Mouse (Mus musculus) gastrocnemius, adult 2 months (tissue): ENCODE results near the gene Ptgis. TPM values are rescaled to one million over a fixed set of nuclear protein-coding genes. Genes with fewer than 3 reads are reported as not detected.
A peak's percentile ranks its signal among the peaks of the same experiment; 100 is the strongest.
"Not testable (repeated sequence)": the region's sequence is repeated elsewhere in the genome, so short reads cannot be mapped to it uniquely, and the experiment has no call there.

Source experiments
- DNase-seq: peaks from one replicate; pipeline ENCODE4 v3.0.0; 2022
- H3K27ac ChIP-seq: fragments of 200-600 bp; 2 replicates; pipeline ENCODE4 v1.8.1; 2022; ENCODE audit warnings: mild to moderate bottlenecking
- H3K4me3 ChIP-seq: fragments of 200-600 bp; 2 replicates; pipeline ENCODE4 v1.8.1; 2022; ENCODE audit warnings: mild to moderate bottlenecking, moderate library complexity
- CTCF ChIP-seq: fragments of 200-600 bp; IDR thresholded peaks from 2 replicates; pipeline ENCODE4 v1.8.1; 2022; ENCODE audit warnings: antibody characterized with exemption, mild to moderate bottlenecking, moderate library complexity
- intact Hi-C: fragments of 180-260 bp; cut with DNase I; formaldehyde crosslinking; loops from one replicate; pipeline ENCODE4 v1.15.1; 2025
- total RNA-seq, 2 experiments: library from RNA; stranded (reverse); gene quantifications; 2 replicates each; pipeline ENCODE4 v1.2.3; 2021

Gene Ptgis
- total RNA-seq, 2 experiments from 2014 or later, result 1.7 to 5.2 TPM

GRCm38 (mm10) chr2:167219154-167219775 lies 21.1 kb downstream of the Ptgis start:
- Histone ChIP-seq H3K27ac (no peak overlapping the region), H3K4me3 (no peak overlapping the region)
- DNase-seq, result peak; percentile 85
- peak; percentile 98 for TF ChIP-seq CTCF
- intact Hi-C loops, result loop anchor here (1.0 to 2.0 kb wide), 2 partner anchors 106 to 147 kb away; no protein-coding TSS in a partner anchor

GRCm38 (mm10) chr2:167213666-167214065 lies 26.7 kb downstream of the Ptgis start:
- intact Hi-C loops, result no loop called here
- Histone ChIP-seq H3K4me3 (no peak overlapping the region), H3K27ac (no peak overlapping the region)
- DNase-seq, result no peak
- no peak for TF ChIP-seq CTCF

GRCm38 (mm10) chr2:167213076-167213475 lies 27.3 kb downstream of the Ptgis start:
- TF ChIP-seq CTCF, result peak; percentile 13; the same call in 1 of the 2 replicates
- no peak for DNase-seq
- intact Hi-C loops, result no loop called here
- H3K27ac ChIP-seq, result no peak overlapping the region
- no peak overlapping the region for H3K4me3 ChIP-seq

GRCm38 (mm10) chr2:167212551-167212950 lies 27.9 kb downstream of the Ptgis start:
- TF ChIP-seq CTCF, result no peak
- no peak overlapping the region for H3K4me3 ChIP-seq
- intact Hi-C loops, result no loop called here
- no peak overlapping the region for H3K27ac ChIP-seq
- no peak for DNase-seq

- intact Hi-C loops, result no loop called here
- Histone ChIP-seq H3K27ac (no peak overlapping the region), H3K4me3 (no peak overlapping the region)
- DNase-seq, result no peak
- no peak for TF ChIP-seq CTCF
Measured at GRCm38 (mm10) chr2:167212089-167212488, 28.3 kb downstream of the Ptgis start.

GRCm38 (mm10) chr2:167209900-167210299 lies 30.5 kb downstream of the Ptgis start:
- no peak for TF ChIP-seq CTCF
- Histone ChIP-seq H3K4me3 (no peak overlapping the region), H3K27ac (no peak overlapping the region)
- intact Hi-C loops, result no loop called here
- no peak for DNase-seq

GRCm38 (mm10) chr2:167208984-167209383 lies 31.4 kb downstream of the Ptgis start:
- H3K27ac ChIP-seq, result no peak overlapping the region
- H3K4me3 ChIP-seq, result no peak overlapping the region
- TF ChIP-seq CTCF, result no peak
- no peak for DNase-seq
- intact Hi-C loops, result no loop called here

- no peak for TF ChIP-seq CTCF
- DNase-seq, result no peak
- H3K4me3 ChIP-seq, result no peak overlapping the region
- H3K27ac ChIP-seq, result no peak overlapping the region
- intact Hi-C loops, result no loop called here
Measured at GRCm38 (mm10) chr2:167205918-167206629, 34.3 kb downstream of the Ptgis start.

GRCm38 (mm10) chr2:167204686-167205085 lies 35.7 kb downstream of the Ptgis start:
- H3K27ac ChIP-seq, DNase-seq, intact Hi-C loops, H3K4me3 ChIP-seq: not testable (repeated sequence)

- Histone ChIP-seq H3K27ac (no peak overlapping the region), H3K4me3 (no peak overlapping the region)
- intact Hi-C loops, result no loop called here
- no peak for DNase-seq
- TF ChIP-seq CTCF, result peak; percentile 65
Measured at GRCm38 (mm10) chr2:167203505-167204166, 36.8 kb downstream of the Ptgis start.

- no peak overlapping the region for H3K4me3 ChIP-seq
- intact Hi-C loops, result no loop called here
- no peak for TF ChIP-seq CTCF
- H3K27ac ChIP-seq, result no peak overlapping the region
- no peak for DNase-seq
Measured at GRCm38 (mm10) chr2:167201463-167202291, 38.7 kb downstream of the Ptgis start.

- Histone ChIP-seq H3K4me3 (no peak overlapping the region), H3K27ac (no peak overlapping the region)
- TF ChIP-seq CTCF, result no peak
- DNase-seq, result no peak
- intact Hi-C loops, result no loop called here
Measured at GRCm38 (mm10) chr2:167198660-167199427, 41.6 kb downstream of the Ptgis start.
